Mouse (Mus musculus): ENCODE results near the gene Atp5d. TPM values are rescaled to one million over a fixed set of nuclear protein-coding genes. Genes with fewer than 3 reads are reported as not detected.

The Atp5d gene
- polyA plus RNA-seq, 1 experiment from 2014 or later = 465 TPM

- Histone ChIP-seq H3K4me1 (replicated peaks) (peaks cover 52% of the 10 kb centered on the region), H3K27me3 (no peaks in the 10 kb centered on the region), H3K4me2 (no peak overlapping the region), H3K9ac (replicated peaks) (no peak overlapping the region), H3K36me3 (peaks cover 34% of the 10 kb centered on the region), H3K9me3 (no peaks in the 10 kb centered on the region), H3K4me3 (replicated peaks) (no peak overlapping the region), H3K27ac (no peak overlapping the region)
- ATAC-seq (ENCODE audit: insufficient number of reproducible peaks, insufficient read depth, low FRiP score, low TSS enrichment, low read depth) = no peak
- 96% methylated on average over 16 of the region's 16 CpGs for WGBS
These were observed 31.6 kb downstream of the Atp5d start for GRCm38 (mm10) chr10:80170052-80170451.

- Histone ChIP-seq H3K27me3 (no peaks in the 10 kb centered on the region), H3K27ac (no peak overlapping the region), H3K9me3 (no peaks in the 10 kb centered on the region), H3K9ac (replicated peaks) (0 out of 2 replicates have a peak overlapping the region, but pooled peaks have one; percentile 19), H3K4me3 (replicated peaks) (no peak overlapping the region), H3K36me3 (peaks cover 34% of the 10 kb centered on the region), H3K4me1 (replicated peaks) (peaks cover 48% of the 10 kb centered on the region), H3K4me2 (no peak overlapping the region)
- ATAC-seq (ENCODE audit: insufficient number of reproducible peaks, insufficient read depth, low FRiP score, low TSS enrichment, low read depth) = no peak
- WGBS = 95% methylated on average over 19 of the region's 19 CpGs
These were observed 32.2 kb downstream of the Atp5d start for GRCm38 (mm10) chr10:80170601-80171021.

GRCm38 (mm10) chr10:80171252-80171651, 32.8 kb downstream of the Atp5d start:
- Histone ChIP-seq H3K27me3 (no peaks in the 10 kb centered on the region), H3K27ac (0 out of 2 replicates have a peak overlapping the region, but pooled peaks have one; percentile 45), H3K9ac (replicated peaks) (0 out of 2 replicates have a peak overlapping the region, but pooled peaks have one; percentile 0), H3K9me3 (no peaks in the 10 kb centered on the region), H3K4me1 (replicated peaks) (peaks cover 46% of the 10 kb centered on the region), H3K4me2 (peak overlapping the region; percentile 73; the same call in 1 of the 2 replicates), H3K4me3 (replicated peaks) (no peak overlapping the region; the same call in 1 of the 2 replicates), H3K36me3 (peaks cover 34% of the 10 kb centered on the region)
- no peak for ATAC-seq (ENCODE audit: insufficient number of reproducible peaks, insufficient read depth, low FRiP score, low TSS enrichment, low read depth)
- 92% methylated on average over 15 of the region's 15 CpGs for WGBS

- Histone ChIP-seq H3K4me1 (replicated peaks) (peaks cover 41% of the 10 kb centered on the region), H3K36me3 (peaks cover 34% of the 10 kb centered on the region), H3K9me3 (no peaks in the 10 kb centered on the region), H3K4me2 (peak overlapping the region; percentile 73), H3K9ac (replicated peaks) (peak overlapping the region; percentile 23; the same call in 1 of the 2 replicates), H3K27ac (peak overlapping the region; percentile 74), H3K4me3 (replicated peaks) (peak overlapping the region; percentile 54), H3K27me3 (no peaks in the 10 kb centered on the region)
- no peak for ATAC-seq (ENCODE audit: insufficient number of reproducible peaks, insufficient read depth, low FRiP score, low TSS enrichment, low read depth)
- WGBS = 85% methylated on average over 45 of the region's 45 CpGs
These were observed 33.5 kb downstream of the Atp5d start for GRCm38 (mm10) chr10:80171760-80172526.

- H3K27me3 ChIP-seq = no peaks in the 10 kb centered on the region
- H3K9me3 ChIP-seq = no peaks in the 10 kb centered on the region
- H3K4me3 ChIP-seq (replicated peaks) = peak within 1 kb of the TSS; percentile 54
- 7% methylated on average over 35 of the region's 35 CpGs for WGBS
- peaks cover 34% of the 10 kb centered on the region for H3K36me3 ChIP-seq
- H3K4me2 ChIP-seq = peak within 1 kb of the TSS; percentile 73
- ATAC-seq (ENCODE audit: insufficient number of reproducible peaks, insufficient read depth, low FRiP score, low TSS enrichment, low read depth) = peak; percentile 35
- peak within 1 kb of the TSS; percentile 76 for H3K27ac ChIP-seq
- peaks cover 40% of the 10 kb centered on the region for H3K4me1 ChIP-seq (replicated peaks)
- peak within 1 kb of the TSS; percentile 51; the same call in 1 of the 2 replicates for H3K9ac ChIP-seq (replicated peaks)
These were observed 34.3 kb downstream of the Atp5d start, which contains the start of gene 1600002K03Rik for GRCm38 (mm10) chr10:80172527-80173292. Gene 1600002K03Rik (plus strand): TSS chr10:80172944.

- Histone ChIP-seq H3K36me3 (peaks cover 34% of the 10 kb centered on the region), H3K9me3 (no peaks in the 10 kb centered on the region), H3K4me2 (peak overlapping the region; percentile 73), H3K27me3 (no peaks in the 10 kb centered on the region), H3K27ac (peak overlapping the region; percentile 76), H3K4me1 (replicated peaks) (peaks cover 40% of the 10 kb centered on the region), H3K9ac (replicated peaks) (no peak overlapping the region; the same call in 1 of the 2 replicates), H3K4me3 (replicated peaks) (peak overlapping the region; percentile 54)
- ATAC-seq (ENCODE audit: insufficient number of reproducible peaks, insufficient read depth, low FRiP score, low TSS enrichment, low read depth) = no peak
- WGBS = 17% methylated on average over 11 of the region's 11 CpGs
These were observed 34.9 kb downstream of the Atp5d start for GRCm38 (mm10) chr10:80173358-80173757.

GRCm38 (mm10) chr10:80173955-80174640, 35.7 kb downstream of the Atp5d start:
- 87% methylated on average over 10 of the region's 10 CpGs for whole genome bisulfite sequencing
- H3K4me1 ChIP-seq (replicated peaks) = peaks cover 33% of the 10 kb centered on the region

GRCm38 (mm10) chr10:80174705-80175104, 36.3 kb downstream of the Atp5d start:
- ATAC-seq (ENCODE audit: insufficient number of reproducible peaks, insufficient read depth, low FRiP score, low TSS enrichment, low read depth) = no peak
- no peak overlapping the region for H3K27ac ChIP-seq

More at GRCm38 (mm10) chr10:80173955-80174640, 35.7 kb downstream of the Atp5d start:
- Histone ChIP-seq H3K36me3 (peaks cover 34% of the 10 kb centered on the region), H3K27me3 (no peaks in the 10 kb centered on the region), H3K9me3 (no peaks in the 10 kb centered on the region), H3K9ac (replicated peaks) (no peak overlapping the region), H3K27ac (no peak overlapping the region), H3K4me2 (no peak overlapping the region), H3K4me3 (replicated peaks) (no peak overlapping the region)
- no peak for ATAC-seq (ENCODE audit: insufficient number of reproducible peaks, insufficient read depth, low FRiP score, low TSS enrichment, low read depth)

GRCm38 (mm10) chr10:80175536-80176269, 37.3 kb downstream of the Atp5d start:
- 22% methylated on average over 4 of the region's 4 CpGs for WGBS

More at GRCm38 (mm10) chr10:80174705-80175104, 36.3 kb downstream of the Atp5d start:
- H3K9me3 ChIP-seq = no peaks in the 10 kb centered on the region
- H3K36me3 ChIP-seq = peaks cover 33% of the 10 kb centered on the region
- H3K4me1 ChIP-seq (replicated peaks) = peaks cover 29% of the 10 kb centered on the region
- 55% methylated on average over 2 of the region's 2 CpGs for WGBS
- H3K4me3 ChIP-seq (replicated peaks) = no peak overlapping the region
- no peaks in the 10 kb centered on the region for H3K27me3 ChIP-seq
- H3K9ac ChIP-seq (replicated peaks) = no peak overlapping the region
- no peak overlapping the region for H3K4me2 ChIP-seq

GRCm38 (mm10) chr10:80176270-80176834, 37.9 kb downstream of the Atp5d start:
- Histone ChIP-seq H3K27me3 (no peaks in the 10 kb centered on the region), H3K4me1 (replicated peaks) (peaks cover 35% of the 10 kb centered on the region), H3K4me2 (no peak overlapping the region), H3K9me3 (no peaks in the 10 kb centered on the region), H3K27ac (no peak overlapping the region), H3K36me3 (peaks cover 16% of the 10 kb centered on the region), H3K9ac (replicated peaks) (peak overlapping the region; percentile 23; the same call in 1 of the 2 replicates), H3K4me3 (replicated peaks) (no peak overlapping the region)
- WGBS = 80% methylated on average over 5 of the region's 5 CpGs
- ATAC-seq (ENCODE audit: insufficient number of reproducible peaks, insufficient read depth, low FRiP score, low TSS enrichment, low read depth) = no peak

More at GRCm38 (mm10) chr10:80175536-80176269, 37.3 kb downstream of the Atp5d start:
- peaks cover 23% of the 10 kb centered on the region for H3K36me3 ChIP-seq
- no peak overlapping the region for H3K27ac ChIP-seq
- no peaks in the 10 kb centered on the region for H3K27me3 ChIP-seq
- peaks cover 28% of the 10 kb centered on the region for H3K4me1 ChIP-seq (replicated peaks)
- peak overlapping the region; percentile 23; the same call in 1 of the 2 replicates for H3K9ac ChIP-seq (replicated peaks)
- no peak for ATAC-seq (ENCODE audit: insufficient number of reproducible peaks, insufficient read depth, low FRiP score, low TSS enrichment, low read depth)
- no peak overlapping the region for H3K4me2 ChIP-seq
- H3K4me3 ChIP-seq (replicated peaks) = no peak overlapping the region
- no peaks in the 10 kb centered on the region for H3K9me3 ChIP-seq
